Mouse (Mus musculus) heart, postnatal 0 days (tissue): ENCODE measurements around the gene Crocc. TPM values are rescaled to one million over a fixed set of nuclear protein-coding genes. Genes with fewer than 3 reads are reported as not detected.

Source experiments
- ATAC-seq: fragments of 200-750 bp; cut with Nextera tagmentation; 2 replicates; pipeline ENCODE4 v1.8.0; 2017; ENCODE audit warnings: low read depth, moderate number of reproducible peaks, moderate library complexity; ENCODE audit not compliant: insufficient read depth
- DNase-seq: peaks from one replicate; pipeline ENCODE4 v3.0.0-alpha.2; 2016; ENCODE audit warnings: low spot score
- H3K27ac ChIP-seq: fragments of 300-500 bp; sonication (generic); 2 replicates; pipeline ENCODE4 v1.5.1; 2014; ENCODE audit warnings: low read depth, mild to moderate bottlenecking
- H3K27me3 ChIP-seq: fragments of 300-500 bp; sonication (generic); 2 replicates; pipeline ENCODE4 v1.6.1; 2014; ENCODE audit warnings: low read length, mixed read lengths; ENCODE audit not compliant: control insufficient read depth, insufficient read depth
- H3K36me3 ChIP-seq: fragments of 300-500 bp; sonication (generic); replicated peaks from 2 replicates; pipeline ENCODE4 v1.6.1; 2014; ENCODE audit warnings: low read length, mixed read lengths; ENCODE audit not compliant: control insufficient read depth, insufficient read depth
- H3K4me1 ChIP-seq: fragments of 300-500 bp; sonication (generic); 2 replicates; pipeline ENCODE4 v1.6.1; 2014; ENCODE audit warnings: antibody characterized with exemption; ENCODE audit not compliant: control insufficient read depth, insufficient read depth
- H3K4me2 ChIP-seq: fragments of 300-500 bp; sonication (generic); 2 replicates; pipeline ENCODE4 v1.6.1; 2014; ENCODE audit warnings: low read depth, mild to moderate bottlenecking, low read length, moderate library complexity
- H3K4me3 ChIP-seq: fragments of 300-500 bp; sonication (generic); 2 replicates; pipeline ENCODE4 v1.5.1; 2014; ENCODE audit warnings: low read depth, low read length
- H3K9ac ChIP-seq: fragments of 300-500 bp; sonication (generic); replicated peaks from 2 replicates; pipeline ENCODE4 v1.6.1; 2014; ENCODE audit warnings: low read depth, low read length, mixed read lengths
- H3K9me3 ChIP-seq: fragments of 300-500 bp; sonication (generic); replicated peaks from 2 replicates; pipeline ENCODE4 v1.6.1; 2016; ENCODE audit warnings: low read length; ENCODE audit not compliant: control insufficient read depth
- CTCF ChIP-seq: IDR thresholded peaks from 2 replicates; pipeline ENCODE4 v1.5.1; 2016; ENCODE audit warnings: antibody characterized with exemption, control low read depth, low read depth
- EP300 ChIP-seq: IDR thresholded peaks from 2 replicates; pipeline ENCODE4 v1.6.1; 2016; ENCODE audit warnings: antibody characterized with exemption, low read depth
- WGBS: fragments of 180-500 bp; shearing (Covaris S2); extraction: QIAGEN DNeasy Blood & Tissue Kit; methylation state at CpG from one replicate; pipeline ENCODE4 v1.1.7; 2014; 5-methylcytosine and 5-hydroxymethylcytosine counted together
- polyA plus RNA-seq: library from polyadenylated mRNA; unstranded; fragments of >200 nt; fragmentation: Nextera tagmentation; extraction: Ambion mirVana; gene quantifications from 2 replicates; pipeline ENCODE4 v1.2.1, GENCODE M21; 2015
- total RNA-seq: library from RNA; depleted of rRNA; stranded (reverse); fragments of >200 nt; gene quantifications from 2 replicates; pipeline ENCODE4 v1.2.3, GENCODE M21; 2014; ENCODE audit warnings: low replicate concordance

Crocc gene
- total and polyA plus RNA-seq, 2 experiments from 2014 or later, result 1.8 to 4.9 TPM

DNA sequence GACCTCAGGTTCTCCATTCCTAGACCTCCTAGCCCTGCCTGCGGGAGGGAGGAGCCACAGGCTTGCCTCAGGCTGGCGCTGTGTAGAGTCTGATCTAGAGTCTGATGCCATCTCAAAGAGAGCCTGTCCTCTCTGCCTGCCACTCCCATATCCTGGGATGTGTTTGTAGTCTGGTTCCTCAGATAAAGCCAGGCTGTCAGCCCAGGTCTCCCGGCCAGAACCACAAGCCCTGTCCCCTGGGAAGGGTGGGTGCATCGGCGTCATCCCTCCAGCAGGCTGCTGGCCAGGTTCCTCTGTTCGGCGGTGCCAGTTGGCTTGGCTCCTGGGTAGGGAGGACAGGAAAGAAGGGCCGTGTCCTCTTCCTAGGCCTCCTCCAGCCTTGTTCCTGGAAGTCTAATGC lies 52.3 kb downstream of the Crocc start:
- ATAC-seq (peak; percentile 59), DNase-seq (peak; percentile 55)
- Histone ChIP-seq H3K9ac (no peak overlapping the region), H3K4me1 (peaks cover 8% of the 10 kb centered on the region; the same call in 1 of the 2 replicates), H3K27me3 (no peaks in the 10 kb centered on the region), H3K4me3 (no peak overlapping the region), H3K9me3 (no peaks in the 10 kb centered on the region), H3K27ac (no peak overlapping the region), H3K36me3 (peaks cover 31% of the 10 kb centered on the region), H3K4me2 (no peak overlapping the region)
- WGBS, result 34% methylated on average over 8 of the region's 8 CpGs
- TF ChIP-seq EP300, result no peak
- no peak for TF ChIP-seq CTCF

DNA sequence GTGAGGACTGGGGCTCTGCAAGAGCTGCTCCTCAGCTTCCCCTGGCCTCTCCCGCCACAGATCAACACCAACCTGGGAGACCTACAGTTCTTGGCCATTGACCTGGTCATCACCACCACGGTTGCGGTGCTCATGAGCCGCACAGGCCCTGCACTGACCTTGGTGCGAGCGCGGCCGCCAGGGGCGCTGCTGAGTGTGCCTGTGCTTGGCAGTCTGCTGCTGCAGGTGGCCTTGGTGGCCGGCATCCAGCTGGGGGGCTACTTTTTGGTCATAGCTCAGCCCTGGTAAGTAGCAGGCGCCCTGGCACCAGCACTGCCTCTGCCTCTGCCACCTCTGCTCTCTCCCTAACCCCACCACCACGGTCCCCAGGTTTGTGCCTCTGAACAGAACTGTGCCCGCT lies 54.4 kb downstream of the Crocc start:
- TF ChIP-seq EP300, result no peak
- peak; percentile 32; the same call in 1 of the 2 replicates for TF ChIP-seq CTCF
- 80% methylated on average over 10 of the region's 13 CpGs for WGBS
- Histone ChIP-seq H3K27ac (no peak overlapping the region), H3K4me2 (no peak overlapping the region), H3K4me3 (no peak overlapping the region), H3K27me3 (no peaks in the 10 kb centered on the region), H3K9me3 (no peaks in the 10 kb centered on the region), H3K4me1 (peaks cover 8% of the 10 kb centered on the region; the same call in 1 of the 2 replicates), H3K36me3 (peaks cover 51% of the 10 kb centered on the region), H3K9ac (no peak overlapping the region)
- no peak for ATAC-seq
- DNase-seq, result no peak

DNA sequence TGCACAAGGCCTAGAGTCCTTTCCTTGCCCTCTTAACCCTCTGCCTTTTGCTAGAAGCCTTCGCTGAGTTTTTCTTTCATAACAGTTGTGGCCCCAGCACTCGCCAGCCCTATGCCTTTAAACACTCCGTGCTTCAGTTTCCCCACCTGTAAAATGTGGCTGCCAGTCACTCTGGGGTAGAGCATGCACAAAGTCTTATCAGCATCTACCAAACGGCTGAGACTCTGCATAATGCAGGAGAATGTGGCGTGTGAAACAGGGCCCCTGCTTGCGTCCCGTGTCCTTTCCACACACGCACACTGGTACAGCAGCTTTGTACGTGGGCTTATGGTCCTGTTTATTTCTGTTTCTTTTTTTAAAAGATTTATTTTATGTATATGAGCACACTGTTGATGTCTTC lies 63.5 kb downstream of the Crocc start:
- Histone ChIP-seq H3K36me3 (peaks cover 82% of the 10 kb centered on the region), H3K9me3 (no peaks in the 10 kb centered on the region), H3K27ac (no peak overlapping the region), H3K4me3 (no peak overlapping the region), H3K4me1 (no peaks in the 10 kb centered on the region), H3K4me2 (no peak overlapping the region), H3K27me3 (no peaks in the 10 kb centered on the region), H3K9ac (no peak overlapping the region)
- 88% methylated on average over 9 of the region's 9 CpGs for WGBS
- TF ChIP-seq EP300 (no peak), CTCF (no peak)
- ATAC-seq, result no peak
- DNase-seq, result no peak

DNA sequence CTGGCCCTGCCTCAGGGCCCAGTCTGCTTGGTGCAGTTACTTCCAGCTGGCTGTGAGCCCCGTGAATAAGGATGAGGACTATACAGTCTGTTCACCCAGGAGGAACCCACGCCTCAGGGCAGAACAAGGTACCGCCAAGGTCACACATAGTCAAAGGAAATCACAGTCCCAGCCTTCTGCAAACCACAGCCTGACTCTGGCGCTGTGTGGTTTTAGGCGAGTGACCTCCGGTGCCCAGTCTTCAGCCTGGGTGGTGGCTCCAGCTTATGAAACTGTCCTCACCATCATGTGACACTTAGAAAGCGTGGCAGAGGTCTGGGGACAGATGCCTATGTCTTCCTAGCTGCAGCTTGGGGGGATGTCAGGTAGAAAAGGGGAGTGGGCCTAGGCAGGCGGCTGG lies 64.5 kb downstream of the Crocc start:
- no peak for DNase-seq

DNA sequence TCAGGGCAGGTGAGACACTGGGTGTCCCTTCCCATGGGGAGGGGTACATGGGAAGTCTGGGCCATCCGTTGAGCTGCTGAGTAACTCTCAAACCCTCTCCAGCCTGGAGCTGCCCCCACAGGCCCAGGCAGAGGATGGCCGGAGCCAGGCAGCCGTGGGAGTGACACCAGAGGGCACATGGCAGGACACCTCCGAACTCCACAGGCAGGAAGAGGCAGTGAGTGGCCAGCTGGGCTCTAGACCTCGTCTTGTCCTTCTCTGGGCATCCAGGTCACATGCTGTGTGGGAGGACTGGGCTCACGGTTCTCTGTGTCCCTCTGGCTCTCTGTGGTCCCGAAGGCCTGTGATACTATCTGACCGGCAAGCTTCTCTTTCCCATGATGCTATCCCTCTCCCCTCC lies 66.5 kb downstream of the Crocc start:
- Histone ChIP-seq H3K4me2 (no peak overlapping the region), H3K36me3 (peaks cover 52% of the 10 kb centered on the region), H3K27me3 (no peaks in the 10 kb centered on the region), H3K4me1 (no peaks in the 10 kb centered on the region), H3K4me3 (no peak overlapping the region), H3K9me3 (no peaks in the 10 kb centered on the region), H3K27ac (no peak overlapping the region), H3K9ac (no peak overlapping the region)
- DNase-seq (no peak), ATAC-seq (no peak)
- TF ChIP-seq CTCF (no peak), EP300 (no peak)
- WGBS, result 67% methylated on average over 8 of the region's 8 CpGs

More for the DNA sequence above, 64.5 kb downstream of the Crocc start:
- H3K9me3 ChIP-seq, result no peaks in the 10 kb centered on the region
- no peaks in the 10 kb centered on the region for H3K27me3 ChIP-seq
- 88% methylated on average over 8 of the region's 8 CpGs for WGBS
- no peak overlapping the region for H3K4me2 ChIP-seq
- no peaks in the 10 kb centered on the region for H3K4me1 ChIP-seq
- ATAC-seq, result 0 out of 2 replicates have a peak, but pooled peaks have one; percentile 9
- no peak for TF ChIP-seq CTCF
- TF ChIP-seq EP300, result no peak
- no peak overlapping the region for H3K27ac ChIP-seq
- H3K36me3 ChIP-seq, result peaks cover 72% of the 10 kb centered on the region
- H3K9ac ChIP-seq, result no peak overlapping the region
- no peak overlapping the region for H3K4me3 ChIP-seq

DNA sequence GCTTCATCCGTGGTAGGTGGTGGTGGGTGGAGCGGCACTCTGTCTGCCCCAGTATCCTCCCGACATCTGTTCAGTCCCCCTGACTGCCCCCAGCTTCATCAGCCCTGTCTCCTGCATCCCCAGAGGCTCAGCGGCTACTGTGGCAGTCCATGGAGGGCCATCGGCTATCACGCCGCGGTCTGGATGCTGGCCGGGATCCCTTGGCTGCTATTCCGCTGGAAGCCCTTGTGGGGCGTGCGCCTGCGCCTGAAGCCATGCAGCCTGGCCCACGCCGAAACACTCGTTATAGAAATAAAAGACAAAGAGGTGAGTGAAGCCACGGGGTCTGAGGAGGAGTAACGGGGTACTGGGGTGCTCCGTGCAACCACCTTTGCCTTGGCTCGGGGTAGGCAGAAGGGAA lies 68.1 kb downstream of the Crocc start:
- no peak for ATAC-seq
- Histone ChIP-seq H3K27ac (no peak overlapping the region), H3K4me1 (peaks cover 5% of the 10 kb centered on the region), H3K4me2 (no peak overlapping the region), H3K27me3 (no peaks in the 10 kb centered on the region), H3K4me3 (no peak overlapping the region), H3K9ac (no peak overlapping the region), H3K9me3 (no peaks in the 10 kb centered on the region), H3K36me3 (peaks cover 45% of the 10 kb centered on the region)
- 80% methylated on average over 20 of the region's 20 CpGs for WGBS
- no peak for DNase-seq
- TF ChIP-seq CTCF, result no peak
- TF ChIP-seq EP300, result no peak
